Mouse (Mus musculus): Measurements from ENCODE around the gene Cacna2d4. TPM values are rescaled to one million over a fixed set of nuclear protein-coding genes. Genes with fewer than 3 reads are reported as not detected.
"Not testable (repeated sequence)": the region's sequence is repeated elsewhere in the genome, so short reads cannot be mapped to it uniquely, and the experiment has no call there.

The Cacna2d4 gene
- polyA plus RNA-seq, 1 experiment from 2014 or later = not detected

GRCm38 (mm10) chr6:119337287-119337686 is 101.0 kb downstream of the Cacna2d4 start:
- no peaks in the 10 kb centered on the region for H3K36me3 ChIP-seq (replicated peaks)
- no peak for DNase-seq (ENCODE audit: low spot score)
- H3K27me3 ChIP-seq (replicated peaks; ENCODE audit: low read depth, poor library complexity, severe bottlenecking) = peaks cover 22% of the 10 kb centered on the region
- no peak overlapping the region for H3K27ac ChIP-seq (replicated peaks)
- H3K4me1 ChIP-seq = peaks cover 40% of the 10 kb centered on the region
- no peak overlapping the region for H3K4me3 ChIP-seq
- no peaks in the 10 kb centered on the region for H3K9me3 ChIP-seq
- WGBS = 76% methylated on average over 3 of the region's 3 CpGs

- Histone ChIP-seq H3K4me1 (peaks cover 31% of the 10 kb centered on the region), H3K4me3 (no peak overlapping the region), H3K27me3 (replicated peaks; ENCODE audit: low read depth, poor library complexity, severe bottlenecking) (peaks cover 14% of the 10 kb centered on the region; the same call in 1 of the 2 replicates), H3K9me3 (no peaks in the 10 kb centered on the region), H3K27ac (replicated peaks) (no peak overlapping the region; the same call in 1 of the 2 replicates), H3K36me3 (replicated peaks) (no peaks in the 10 kb centered on the region)
- no peak for DNase-seq (ENCODE audit: low spot score)
- 29% methylated on average over 11 of the region's 11 CpGs for WGBS
Measured at GRCm38 (mm10) chr6:119338121-119338912, 102.0 kb downstream of the Cacna2d4 start.

- Histone ChIP-seq H3K9me3 (no peaks in the 10 kb centered on the region), H3K36me3 (replicated peaks) (no peaks in the 10 kb centered on the region), H3K27me3 (replicated peaks; ENCODE audit: low read depth, poor library complexity, severe bottlenecking) (no peaks in the 10 kb centered on the region), H3K4me3 (no peak overlapping the region), H3K27ac (replicated peaks) (0 out of 2 replicates have a peak overlapping the region, but pooled peaks have one; percentile 10), H3K4me1 (peaks cover 24% of the 10 kb centered on the region)
- no peak for DNase-seq (ENCODE audit: low spot score)
Measured at GRCm38 (mm10) chr6:119341409-119341808, 105.1 kb downstream of the Cacna2d4 start.

- H3K27ac ChIP-seq (replicated peaks) = peak overlapping the region; percentile 24; the same call in 1 of the 2 replicates
Measured at GRCm38 (mm10) chr6:119346257-119346656, 109.9 kb downstream of the Cacna2d4 start.

GRCm38 (mm10) chr6:119347813-119348212 is 111.5 kb downstream of the Cacna2d4 start:
- no peak for DNase-seq (ENCODE audit: low spot score)
- H3K4me3 ChIP-seq = no peak overlapping the region
- no peaks in the 10 kb centered on the region for H3K27me3 ChIP-seq (replicated peaks; ENCODE audit: low read depth, poor library complexity, severe bottlenecking)
- H3K9me3 ChIP-seq = no peaks in the 10 kb centered on the region
- H3K27ac ChIP-seq (replicated peaks) = no peak overlapping the region
- WGBS = 77% methylated on average over 5 of the region's 5 CpGs
- H3K36me3 ChIP-seq (replicated peaks) = peaks cover 8% of the 10 kb centered on the region; the same call in 1 of the 2 replicates
- peaks cover 6% of the 10 kb centered on the region; the same call in 1 of the 2 replicates for H3K4me1 ChIP-seq

More at GRCm38 (mm10) chr6:119346257-119346656, 109.9 kb downstream of the Cacna2d4 start:
- Histone ChIP-seq H3K4me1 (peaks cover 6% of the 10 kb centered on the region; the same call in 1 of the 2 replicates), H3K9me3 (no peaks in the 10 kb centered on the region), H3K36me3 (replicated peaks) (no peaks in the 10 kb centered on the region), H3K4me3 (no peak overlapping the region), H3K27me3 (replicated peaks; ENCODE audit: low read depth, poor library complexity, severe bottlenecking) (no peaks in the 10 kb centered on the region)
- no peak for DNase-seq (ENCODE audit: low spot score)
- WGBS = 57% methylated on average over 10 of the region's 10 CpGs

GRCm38 (mm10) chr6:119348234-119348633 is 111.9 kb downstream of the Cacna2d4 start:
- Histone ChIP-seq H3K36me3 (replicated peaks) (peaks cover 10% of the 10 kb centered on the region), H3K4me3 (no peak overlapping the region), H3K9me3 (no peaks in the 10 kb centered on the region), H3K27me3 (replicated peaks; ENCODE audit: low read depth, poor library complexity, severe bottlenecking) (no peaks in the 10 kb centered on the region), H3K27ac (replicated peaks) (no peak overlapping the region), H3K4me1 (peaks cover 6% of the 10 kb centered on the region; the same call in 1 of the 2 replicates)
- DNase-seq (ENCODE audit: low spot score) = peak; percentile 81
- WGBS = 2% methylated on average over 1 of the region's 1 CpGs

GRCm38 (mm10) chr6:119350703-119351198 is 114.4 kb downstream of the Cacna2d4 start:
- Histone ChIP-seq H3K4me3 (no peak overlapping the region), H3K9me3 (no peaks in the 10 kb centered on the region), H3K27ac (replicated peaks) (no peak overlapping the region), H3K36me3 (replicated peaks) (peaks cover 36% of the 10 kb centered on the region), H3K27me3 (replicated peaks; ENCODE audit: low read depth, poor library complexity, severe bottlenecking) (no peaks in the 10 kb centered on the region), H3K4me1 (peaks cover 6% of the 10 kb centered on the region; the same call in 1 of the 2 replicates)
- no peak for DNase-seq (ENCODE audit: low spot score)
- WGBS = 82% methylated on average over 9 of the region's 9 CpGs

- 84% methylated on average over 8 of the region's 8 CpGs for whole genome bisulfite sequencing
- no peaks in the 10 kb centered on the region; the same call in 1 of the 2 replicates for H3K4me1 ChIP-seq
- H3K4me3 ChIP-seq = no peak overlapping the region
- DNase-seq (ENCODE audit: low spot score) = no peak
- no peak overlapping the region for H3K27ac ChIP-seq (replicated peaks)
- peaks cover 45% of the 10 kb centered on the region for H3K36me3 ChIP-seq (replicated peaks)
- H3K9me3 ChIP-seq = no peaks in the 10 kb centered on the region
- H3K27me3 ChIP-seq (replicated peaks; ENCODE audit: low read depth, poor library complexity, severe bottlenecking) = no peaks in the 10 kb centered on the region
Measured at GRCm38 (mm10) chr6:119351656-119352055, 115.3 kb downstream of the Cacna2d4 start.

- Histone ChIP-seq H3K36me3 (replicated peaks) (peaks cover 53% of the 10 kb centered on the region), H3K9me3 (no peaks in the 10 kb centered on the region), H3K27ac (replicated peaks) (no peak overlapping the region), H3K27me3 (replicated peaks; ENCODE audit: low read depth, poor library complexity, severe bottlenecking) (no peaks in the 10 kb centered on the region), H3K4me1 (no peaks in the 10 kb centered on the region; the same call in 1 of the 2 replicates), H3K4me3 (no peak overlapping the region)
- 89% methylated on average over 6 of the region's 6 CpGs for WGBS
- no peak for DNase-seq (ENCODE audit: low spot score)
Measured at GRCm38 (mm10) chr6:119352501-119352900, 116.2 kb downstream of the Cacna2d4 start.

- no peaks in the 10 kb centered on the region for H3K4me1 ChIP-seq
- no peaks in the 10 kb centered on the region for H3K27me3 ChIP-seq (replicated peaks; ENCODE audit: low read depth, poor library complexity, severe bottlenecking)
- H3K4me3 ChIP-seq = no peak overlapping the region
- peaks cover 100% of the 10 kb centered on the region for H3K36me3 ChIP-seq (replicated peaks)
- no peaks in the 10 kb centered on the region for H3K9me3 ChIP-seq
- no peak for DNase-seq (ENCODE audit: low spot score)
- WGBS = 92% methylated on average over 8 of the region's 8 CpGs
- no peak overlapping the region for H3K27ac ChIP-seq (replicated peaks)
Measured at GRCm38 (mm10) chr6:119358020-119358571, 121.8 kb downstream of the Cacna2d4 start.

- 92% methylated on average over 6 of the region's 6 CpGs for WGBS
- H3K4me3 ChIP-seq; H3K4me1 ChIP-seq; H3K9me3 ChIP-seq; H3K27me3 ChIP-seq (replicated peaks; ENCODE audit: low read depth, poor library complexity, severe bottlenecking); H3K27ac ChIP-seq (replicated peaks); DNase-seq (ENCODE audit: low spot score): not testable (repeated sequence)
- H3K36me3 ChIP-seq (replicated peaks) = peaks cover 98% of the 10 kb centered on the region
Measured at GRCm38 (mm10) chr6:119360250-119360649, 123.9 kb downstream of the Cacna2d4 start.

GRCm38 (mm10) chr6:119360925-119361702 is 124.8 kb downstream of the Cacna2d4 start:
- H3K36me3 ChIP-seq (replicated peaks) = peaks cover 98% of the 10 kb centered on the region
- 93% methylated on average over 3 of the region's 3 CpGs for WGBS

More at GRCm38 (mm10) chr6:119360925-119361702, 124.8 kb downstream of the Cacna2d4 start:
- no peak for DNase-seq (ENCODE audit: low spot score)
- Histone ChIP-seq H3K27me3 (replicated peaks; ENCODE audit: low read depth, poor library complexity, severe bottlenecking) (no peaks in the 10 kb centered on the region), H3K9me3 (no peaks in the 10 kb centered on the region), H3K4me3 (no peak overlapping the region), H3K4me1 (no peaks in the 10 kb centered on the region), H3K27ac (replicated peaks) (no peak overlapping the region)

All from embryonic facial prominence, embryonic 10.5 days (tissue).